Mouse (Mus musculus): Measurements from ENCODE around the gene Fam78b. TPM values are rescaled to one million over a fixed set of nuclear protein-coding genes. Genes with fewer than 3 reads are reported as not detected.

The Fam78b gene
- total RNA-seq, 2 experiments from 2014 or later: 34.2 to 36.3 TPM

DNA sequence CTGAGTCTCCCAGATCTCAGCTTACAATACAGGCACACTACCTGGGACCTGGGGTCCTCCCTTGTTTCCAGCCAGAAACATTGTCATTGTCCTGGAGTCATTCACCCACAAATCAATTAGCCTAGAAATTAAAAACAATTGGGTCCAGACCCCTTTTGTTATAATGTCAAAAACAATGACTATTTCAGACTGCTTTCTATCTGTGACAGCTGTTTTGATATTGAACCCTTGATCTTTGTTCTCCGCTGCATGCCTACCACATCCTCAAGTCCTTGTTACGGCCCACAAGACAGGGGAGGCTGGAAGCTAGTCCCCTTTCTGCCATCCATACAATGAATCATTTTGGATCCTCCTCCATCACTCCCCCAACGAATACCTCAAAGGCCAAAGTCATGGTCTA is 80.7 kb downstream of the Fam78b start:
- intact Hi-C loops (cut with DNase I): no loop called here
- no peak for DNase-seq (ENCODE audit: extremely low spot score in 1 of 2, low spot score in 2 of 2)

DNA sequence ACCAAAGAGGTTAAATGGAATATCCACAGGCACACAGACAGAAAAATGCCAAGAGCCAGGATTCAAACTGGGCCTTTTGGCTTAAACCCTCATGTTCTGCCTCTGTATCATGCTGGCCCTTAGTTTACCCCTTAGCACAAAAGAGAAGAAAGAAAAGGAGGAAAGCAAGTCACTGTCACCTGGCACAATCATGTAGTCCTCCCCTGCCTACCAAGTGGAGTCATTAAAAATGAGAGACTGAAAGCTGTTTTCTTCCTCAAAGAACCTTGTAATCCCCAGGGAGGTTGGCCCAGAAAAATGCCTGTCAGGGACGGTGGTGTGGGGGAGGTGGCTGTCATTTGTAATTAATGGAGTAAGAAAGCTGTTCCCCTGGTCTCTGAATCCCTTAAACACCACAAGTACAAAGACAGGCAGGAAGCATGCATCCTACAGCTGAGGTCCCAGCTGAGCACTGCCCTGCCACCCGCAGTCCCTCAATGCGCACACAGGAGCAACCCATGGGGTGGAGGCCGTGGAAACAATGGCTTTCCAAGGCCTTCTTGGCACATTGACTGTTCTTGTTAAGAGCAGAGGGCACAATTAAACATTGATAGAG is 81.4 kb downstream of the Fam78b start:
- DNase-seq (ENCODE audit: extremely low spot score in 1 of 2, low spot score in 2 of 2): no peak
- intact Hi-C loops (cut with DNase I): no loop called here

DNA sequence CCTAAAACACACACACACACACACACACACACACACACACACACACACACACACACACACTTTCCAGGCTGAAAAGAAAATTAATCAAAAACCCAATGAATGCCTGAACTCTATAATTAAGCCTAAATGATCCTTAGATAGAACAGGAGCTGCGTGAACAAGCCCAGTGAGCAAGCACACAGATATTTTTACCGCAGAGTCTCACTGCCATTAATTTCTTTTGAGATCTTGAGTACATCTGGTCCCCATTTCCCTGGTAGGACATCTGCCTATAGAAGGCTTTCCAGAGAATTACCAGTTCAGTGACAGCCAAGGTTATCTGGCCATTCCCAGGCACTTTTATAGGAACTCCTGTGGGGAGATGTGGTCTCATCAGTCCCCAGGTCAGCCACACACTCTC is 82.0 kb downstream of the Fam78b start:
- intact Hi-C loops (cut with DNase I): no loop called here
- DNase-seq (ENCODE audit: extremely low spot score in 1 of 2, low spot score in 2 of 2): no peak

DNA sequence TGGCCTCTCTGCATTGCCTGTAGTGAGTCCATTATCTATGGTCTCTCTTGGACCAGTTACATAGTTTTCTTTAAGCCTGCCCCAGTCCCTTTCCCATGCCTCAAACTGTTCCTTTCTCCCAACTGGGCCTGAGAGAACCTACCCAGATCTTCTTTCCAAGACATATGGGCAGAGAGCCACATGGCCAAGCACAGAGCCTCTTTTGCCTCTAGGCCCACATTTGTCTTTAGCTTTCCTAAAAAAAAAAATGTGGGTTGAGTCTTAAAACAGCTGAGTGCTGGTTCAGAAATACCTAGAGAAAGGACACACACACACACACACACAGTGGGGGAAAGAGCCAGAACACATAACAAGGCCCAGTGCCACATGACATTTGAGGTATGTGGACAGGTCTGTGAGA is 83.1 kb downstream of the Fam78b start:
- DNase-seq (ENCODE audit: extremely low spot score in 1 of 2, low spot score in 2 of 2): no peak
- intact Hi-C loops (cut with DNase I): no loop called here

DNA sequence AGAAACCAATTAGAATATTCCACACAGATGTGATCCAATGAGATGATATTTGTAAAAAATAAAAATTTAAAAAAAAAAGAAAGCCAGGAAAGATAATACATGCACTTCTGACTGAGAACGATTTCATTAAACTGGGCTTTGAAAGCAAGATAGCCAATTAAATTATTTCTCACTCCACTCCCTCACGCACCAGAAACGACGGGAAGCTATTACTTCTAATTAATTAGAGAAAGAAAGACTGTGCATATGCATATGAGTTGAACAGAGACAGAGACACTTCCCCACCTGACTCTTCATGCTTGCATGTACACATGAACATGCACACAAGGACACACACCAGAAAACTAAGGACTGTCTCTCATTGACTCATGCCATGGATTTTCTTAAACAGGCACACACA is 84.2 kb downstream of the Fam78b start:
- intact Hi-C loops (cut with DNase I): no loop called here
- DNase-seq (ENCODE audit: extremely low spot score in 1 of 2, low spot score in 2 of 2): no peak

DNA sequence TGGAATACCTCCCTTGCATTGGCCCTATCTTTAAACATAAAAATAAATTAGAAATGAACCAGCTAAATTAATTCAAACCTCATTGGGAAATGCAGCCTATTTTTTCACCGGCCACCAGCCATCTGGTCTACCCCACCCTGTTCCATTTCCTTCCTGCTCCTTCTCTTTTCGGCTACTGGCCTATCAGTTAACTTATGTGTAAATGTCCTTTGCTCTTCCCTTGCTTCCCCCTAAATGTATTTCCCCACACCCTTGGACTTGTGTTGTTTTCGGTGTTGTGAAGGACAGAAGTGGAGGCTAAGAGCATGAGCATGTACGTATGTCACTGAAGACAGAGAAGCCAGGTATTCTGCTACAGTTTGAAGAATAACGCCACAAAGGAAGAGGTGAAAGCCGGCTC is 89.2 kb downstream of the Fam78b start:
- DNase-seq (ENCODE audit: extremely low spot score in 1 of 2, low spot score in 2 of 2): no peak
- intact Hi-C loops (cut with DNase I): no loop called here

DNA sequence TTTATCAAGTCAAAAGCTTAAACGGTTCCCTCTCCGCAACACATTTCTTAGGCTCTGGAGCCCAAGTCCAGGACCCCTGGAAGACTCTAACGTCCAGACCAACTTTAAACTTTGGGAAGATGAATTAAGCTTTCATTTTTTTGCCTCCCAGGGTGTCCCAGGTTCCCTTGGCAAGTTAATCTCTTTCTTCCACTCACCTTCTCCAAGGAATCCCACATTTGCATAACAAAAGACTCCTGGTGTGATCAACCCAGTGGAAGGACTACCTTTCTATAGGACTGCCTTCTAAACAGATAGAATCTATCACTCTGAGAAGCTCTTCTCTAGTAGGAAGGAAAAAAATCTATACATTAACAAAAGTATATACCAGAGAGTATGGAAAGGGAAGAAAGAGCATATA is 92.3 kb downstream of the Fam78b start:
- intact Hi-C loops (cut with DNase I): no loop called here
- DNase-seq (ENCODE audit: extremely low spot score in 1 of 2, low spot score in 2 of 2): no peak

DNA sequence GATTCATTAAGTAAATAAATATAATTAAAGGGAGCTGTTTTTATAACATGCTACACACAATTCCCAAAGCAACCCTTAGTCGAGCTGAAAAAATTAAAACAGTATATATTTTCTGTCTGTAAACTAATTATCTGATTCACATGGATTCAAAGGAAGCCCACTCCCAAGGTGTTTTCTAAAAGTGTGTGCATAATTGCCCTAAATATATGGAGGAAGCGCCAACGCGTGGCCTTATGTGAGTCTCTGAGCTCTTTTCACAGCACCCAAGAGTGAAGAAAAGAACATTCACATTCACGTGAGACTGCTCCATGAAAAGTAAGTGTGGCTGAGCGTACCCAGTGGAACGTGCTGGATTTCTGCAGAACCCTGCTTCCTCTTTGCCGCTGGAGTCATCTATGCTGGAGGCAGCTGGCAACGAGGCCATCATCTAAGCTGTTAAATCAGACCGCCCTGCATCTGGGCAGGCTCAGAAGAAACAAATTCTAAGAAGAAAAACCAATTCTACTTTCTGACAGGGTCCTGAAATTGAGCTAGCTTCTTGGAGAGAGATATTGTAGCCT is 93.5 kb downstream of the Fam78b start:
- no peak for DNase-seq (ENCODE audit: extremely low spot score in 1 of 2, low spot score in 2 of 2)
- intact Hi-C loops (cut with DNase I): no loop called here

DNA sequence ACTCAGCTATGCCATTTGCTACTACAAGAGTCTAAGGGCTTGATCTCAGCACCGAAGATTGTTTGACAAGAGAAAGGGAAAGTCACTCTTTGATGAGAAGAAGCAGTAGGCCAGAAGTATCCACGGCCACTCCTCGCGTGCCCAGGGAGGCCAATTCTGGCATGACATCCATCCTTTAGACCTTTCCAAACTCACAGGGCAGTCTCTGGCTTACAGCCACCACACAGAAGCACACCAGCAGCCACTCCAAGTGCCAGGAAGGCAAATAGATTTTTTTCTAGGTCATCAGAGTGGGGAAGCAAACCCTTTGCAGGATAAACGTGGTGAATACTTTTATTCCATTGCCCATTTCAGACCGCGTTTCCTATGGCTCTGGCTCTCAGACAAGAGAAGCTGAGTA is 97.5 kb downstream of the Fam78b start:
- intact Hi-C loops (cut with DNase I): no loop called here
- no peak for DNase-seq (ENCODE audit: extremely low spot score in 1 of 2, low spot score in 2 of 2)

DNA sequence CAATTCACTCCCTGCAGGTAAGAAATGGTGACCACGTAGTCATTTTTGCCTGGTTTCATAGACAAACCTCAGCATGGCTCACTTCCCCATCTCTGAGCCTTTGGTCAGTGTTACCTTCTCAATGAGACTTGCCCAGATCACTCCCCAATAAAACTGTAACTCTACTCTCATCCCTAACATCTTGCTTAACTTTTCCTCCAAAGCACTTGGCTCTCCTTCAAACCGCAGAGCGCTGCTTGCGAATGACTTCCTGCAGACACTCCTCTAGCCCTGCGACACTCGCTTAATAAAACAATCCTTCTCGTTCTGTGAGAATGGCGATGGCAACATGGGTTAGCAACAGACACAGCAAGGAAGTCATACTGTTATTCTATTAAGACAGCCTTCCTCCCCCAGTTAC is 100.8 kb downstream of the Fam78b start:
- no peak for DNase-seq (ENCODE audit: extremely low spot score in 1 of 2, low spot score in 2 of 2)
- intact Hi-C loops (cut with DNase I): no loop called here

DNA sequence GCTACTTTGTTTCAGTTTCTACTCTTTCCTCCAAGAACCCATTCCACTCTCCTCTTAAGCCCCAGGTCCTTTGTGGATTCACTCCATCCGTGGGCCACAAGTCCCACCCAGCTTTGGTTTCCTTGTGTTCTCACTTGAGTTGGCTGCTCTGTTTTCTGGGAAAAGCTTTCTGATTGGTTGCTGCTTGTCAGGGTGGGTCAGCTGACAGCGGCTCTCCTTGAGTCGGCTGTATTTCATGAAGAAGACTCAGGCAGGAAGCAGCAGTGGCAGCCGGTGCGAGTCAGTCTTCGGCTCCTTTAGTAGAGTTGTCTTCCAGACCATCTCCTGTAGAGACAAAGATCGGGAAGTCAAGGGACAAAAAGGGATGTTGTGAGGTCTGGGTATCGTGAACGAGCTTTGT is 101.3 kb downstream of the Fam78b start:
- intact Hi-C loops (cut with DNase I): no loop called here
- no peak for DNase-seq (ENCODE audit: extremely low spot score in 1 of 2, low spot score in 2 of 2)

DNA sequence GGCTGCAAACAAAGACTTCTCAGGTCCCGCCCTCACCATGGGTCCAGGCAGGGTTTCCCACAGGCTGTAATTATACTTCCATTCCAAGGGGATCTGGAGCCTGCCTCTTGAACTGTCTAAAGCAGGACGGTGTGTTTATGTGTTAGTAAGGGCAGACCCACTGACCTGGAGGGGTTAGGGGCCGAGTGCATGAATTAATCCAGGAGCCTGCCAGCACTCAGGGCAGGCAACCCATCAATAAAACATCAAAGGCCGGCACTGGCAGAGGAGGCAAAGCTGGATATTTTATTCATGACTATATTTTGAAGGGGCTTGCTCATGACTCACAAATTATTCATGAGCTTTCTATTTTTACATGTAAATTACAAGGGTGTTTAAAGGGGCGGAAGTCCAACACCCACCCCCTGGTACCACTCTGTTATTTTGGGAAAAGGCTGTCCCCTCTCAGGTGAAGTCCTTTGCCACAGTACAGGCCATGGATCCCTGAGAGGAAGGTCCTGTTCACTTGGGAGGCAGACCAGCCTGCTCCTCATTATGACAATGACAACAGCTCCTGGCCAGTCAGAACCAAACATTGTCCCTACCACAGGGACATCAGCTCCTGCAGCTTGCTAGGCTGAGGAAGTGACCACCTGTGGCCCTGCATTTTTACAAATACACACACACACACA is 103.9 kb downstream of the Fam78b start:
- intact Hi-C loops (cut with DNase I): no loop called here
- DNase-seq (ENCODE audit: extremely low spot score in 1 of 2, low spot score in 2 of 2): no peak

DNA sequence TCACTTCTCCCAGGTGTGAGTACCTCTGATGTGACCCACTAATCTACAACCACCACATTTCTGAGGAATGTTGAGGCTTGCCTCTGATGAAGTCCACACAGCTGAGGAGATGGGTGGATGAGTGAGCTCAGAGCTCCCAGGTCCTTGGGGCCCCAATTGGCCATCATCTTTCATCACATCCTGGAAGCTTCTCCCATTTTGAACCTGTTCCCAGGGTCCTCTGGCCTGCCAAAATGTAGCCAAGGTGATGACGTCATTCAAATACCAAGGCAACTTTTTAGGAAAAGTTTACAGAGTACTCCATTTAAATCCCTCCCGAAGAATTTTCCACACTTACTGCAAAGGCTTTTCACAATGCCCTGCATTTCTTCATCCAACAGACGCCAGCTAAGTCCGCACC is 104.7 kb downstream of the Fam78b start:
- intact Hi-C loops (cut with DNase I): no loop called here
- no peak for DNase-seq (ENCODE audit: extremely low spot score in 1 of 2, low spot score in 2 of 2)

DNA sequence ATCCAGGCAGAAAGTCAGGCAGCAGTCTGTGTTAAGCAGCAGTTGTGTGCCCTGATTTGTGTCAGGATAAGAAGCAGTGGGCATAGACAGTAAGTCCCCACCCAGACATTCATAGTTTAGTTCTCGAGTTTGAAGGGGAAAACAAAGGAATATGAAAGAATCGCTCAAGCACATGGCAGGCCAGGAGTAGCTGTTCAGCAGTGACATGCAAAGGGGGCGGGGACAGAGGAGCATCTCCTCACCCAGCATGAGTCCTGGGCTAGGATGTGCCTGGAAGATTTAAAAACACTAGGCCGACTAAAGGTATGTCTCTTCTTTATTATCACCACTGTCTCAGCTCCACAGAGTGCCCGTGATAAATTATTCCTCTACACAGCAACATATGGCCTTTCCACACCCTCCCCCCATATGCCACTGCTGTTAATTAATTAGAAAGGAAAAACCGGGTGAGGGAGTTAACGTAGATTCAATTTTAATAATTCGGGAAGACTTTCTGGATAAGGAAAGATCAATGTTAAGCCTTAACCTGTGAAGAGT is 107.8 kb downstream of the Fam78b start:
- DNase-seq (ENCODE audit: extremely low spot score in 1 of 2, low spot score in 2 of 2): no peak
- intact Hi-C loops (cut with DNase I): no loop called here

DNA sequence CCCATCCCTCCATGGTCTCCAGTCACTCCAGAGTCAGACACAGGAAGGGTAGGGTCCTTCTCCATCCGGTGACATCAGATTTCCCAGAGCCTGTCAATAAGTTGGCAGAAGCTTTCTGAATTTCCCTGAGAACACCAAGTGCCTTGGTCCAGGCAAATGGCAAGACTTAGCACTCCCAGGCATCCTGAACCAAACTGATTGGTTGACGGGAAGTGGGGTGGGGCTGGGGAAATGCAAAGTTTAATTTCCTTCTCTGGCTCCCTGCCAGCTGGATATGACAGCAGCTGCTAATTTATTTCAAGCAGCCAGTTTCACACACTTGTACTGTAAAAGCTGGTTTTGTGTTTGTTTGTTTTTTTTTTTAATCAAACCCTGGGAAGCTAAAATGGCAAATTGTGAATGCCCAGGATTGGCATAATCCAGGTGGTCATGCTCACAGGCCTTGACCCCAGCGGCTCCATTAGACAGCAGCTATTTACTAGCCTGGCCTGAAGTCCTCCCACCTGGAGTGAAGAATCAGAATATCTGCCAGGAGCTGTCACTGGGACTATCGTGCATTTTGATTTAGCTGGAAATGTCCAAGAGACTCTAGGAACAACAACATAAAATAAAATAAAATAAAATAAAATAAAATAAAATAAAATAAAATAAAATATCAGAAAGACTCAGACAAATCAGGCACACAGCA is 113.3 kb downstream of the Fam78b start:
- intact Hi-C loops (cut with DNase I): no loop called here
- DNase-seq (ENCODE audit: extremely low spot score in 1 of 2, low spot score in 2 of 2): no peak

DNA sequence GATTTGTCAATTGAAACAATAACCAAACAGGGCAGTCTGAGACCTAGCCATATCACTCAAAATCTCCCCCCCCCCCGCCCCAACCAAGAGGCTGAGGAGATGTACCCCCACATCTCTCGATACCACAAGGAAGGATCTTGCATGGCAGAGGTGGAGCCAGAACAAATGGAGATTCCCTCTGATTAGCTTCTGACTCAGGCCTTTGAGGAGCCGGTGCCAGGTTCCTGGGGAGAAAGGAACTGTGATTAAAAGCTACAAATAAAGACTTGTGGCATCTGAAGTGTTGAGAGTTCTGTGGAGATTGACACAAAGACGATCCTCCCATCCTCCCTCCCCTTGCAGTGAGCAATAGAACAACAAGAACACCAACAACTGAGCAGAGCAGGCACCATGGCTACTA is 113.9 kb downstream of the Fam78b start:
- intact Hi-C loops (cut with DNase I): no loop called here
- no peak for DNase-seq (ENCODE audit: extremely low spot score in 1 of 2, low spot score in 2 of 2)

DNA sequence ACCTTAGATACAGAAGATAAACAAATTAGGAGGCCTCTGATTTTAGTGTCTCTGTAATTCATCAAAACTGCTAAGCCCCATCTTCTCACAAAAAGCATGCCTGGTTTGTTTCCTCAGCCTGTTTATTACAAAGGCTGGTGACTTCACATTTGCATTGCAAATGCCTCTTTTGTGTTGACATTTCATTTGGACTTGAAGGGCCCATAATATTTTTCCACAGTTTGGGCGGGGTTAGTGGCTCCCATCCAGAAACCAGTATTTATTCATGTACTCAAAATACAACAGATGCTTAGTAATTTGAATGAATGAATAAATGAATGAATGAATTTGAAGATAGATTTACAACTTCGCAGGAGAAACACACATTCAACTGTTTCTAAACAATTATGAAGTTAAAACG is 115.5 kb downstream of the Fam78b start:
- no peak for DNase-seq (ENCODE audit: extremely low spot score in 1 of 2, low spot score in 2 of 2)
- intact Hi-C loops (cut with DNase I): no loop called here

DNA sequence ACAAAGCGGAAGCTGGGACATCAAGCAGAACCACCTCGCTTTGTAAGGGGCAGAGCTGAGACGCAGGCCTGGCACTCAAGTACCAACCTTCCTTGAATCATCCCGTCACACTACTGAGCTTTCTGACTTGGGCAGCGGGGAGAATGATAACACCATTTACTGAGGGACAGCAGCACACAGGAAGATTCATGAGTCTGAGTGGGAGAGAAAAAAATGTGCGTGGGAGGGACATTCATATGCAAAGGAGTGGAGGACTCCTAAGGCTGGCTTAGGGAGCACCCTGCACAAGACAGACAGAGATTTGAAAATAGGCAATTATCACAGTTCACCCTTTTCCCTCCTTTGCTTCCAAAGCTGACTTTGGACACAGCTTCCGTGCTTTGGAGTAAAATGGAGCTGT is 117.8 kb downstream of the Fam78b start:
- no peak for DNase-seq (ENCODE audit: extremely low spot score in 1 of 2, low spot score in 2 of 2)

DNA sequence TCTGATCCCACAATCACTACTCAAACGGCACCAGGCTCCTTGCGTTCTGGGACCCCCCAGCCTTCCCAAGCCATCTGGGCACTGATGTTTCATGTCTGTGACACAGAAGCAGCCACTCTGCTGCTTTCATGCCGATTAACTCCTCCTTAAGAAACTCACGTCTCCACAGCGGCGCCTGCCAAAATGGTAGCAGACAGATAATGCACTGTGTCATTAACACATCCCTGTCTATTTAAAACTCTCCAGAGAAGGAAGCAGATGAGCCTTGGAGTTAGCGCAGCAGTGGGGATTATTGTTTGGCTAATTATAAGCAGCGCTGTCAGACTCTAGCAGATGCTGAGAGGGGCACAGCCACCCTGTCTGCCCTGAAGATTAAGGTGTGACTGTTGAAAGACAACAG is 118.2 kb downstream of the Fam78b start:
- peak; percentile 39 to 46 for DNase-seq (ENCODE audit: extremely low spot score in 1 of 2, low spot score in 2 of 2)
- intact Hi-C loops (cut with DNase I): no loop called here

More for the DNA sequence above, 117.8 kb downstream of the Fam78b start:
- intact Hi-C loops (cut with DNase I): no loop called here

DNA sequence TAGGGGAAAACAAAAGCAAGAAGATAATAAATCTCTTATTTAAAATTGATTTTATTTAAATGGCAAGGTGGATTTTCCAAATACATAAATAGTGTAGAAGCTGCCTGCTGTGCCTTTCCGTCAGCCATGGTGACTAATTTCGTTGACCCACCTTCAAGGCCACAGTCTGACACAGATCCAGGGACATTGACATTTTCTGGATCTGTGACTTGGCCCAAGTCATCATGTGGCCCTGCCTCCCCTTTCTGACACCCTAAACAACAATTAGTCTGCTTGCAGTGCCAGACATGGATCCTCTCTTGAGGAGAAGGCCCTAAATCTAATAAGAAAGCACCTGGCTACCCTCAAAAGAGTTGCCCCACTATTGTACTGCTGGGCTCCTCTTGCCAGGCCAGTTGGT is 121.2 kb downstream of the Fam78b start:
- no peak for DNase-seq (ENCODE audit: extremely low spot score in 1 of 2, low spot score in 2 of 2)
- intact Hi-C loops (cut with DNase I): no loop called here

Measured in left cerebral cortex, postnatal 10 days (tissue).